Mouse (Mus musculus) E14TG2a.4 (cell line): Measurements from ENCODE around the gene Trim71.

ENCODE experiments used
- CTCF ChIP-seq: conservative IDR thresholded peaks from 2 replicates; pipeline ENCODE4 v1.5.1; 2014; ENCODE audit warnings: low read length
- NANOG ChIP-seq: IDR thresholded peaks from 2 replicates; pipeline ENCODE4 v1.6.1; 2014; ENCODE audit warnings: borderline replicate concordance, low read length, mixed read lengths
- POU5F1 ChIP-seq: IDR thresholded peaks from 2 replicates; pipeline ENCODE4 v1.6.1; 2014; ENCODE audit warnings: low read length, borderline replicate concordance

- no peak for TF ChIP-seq CTCF
- TF ChIP-seq POU5F1, result no peak
- TF ChIP-seq NANOG, result no peak
Observed at GRCm38 (mm10) chr9:114612566-114612965, 48.4 kb upstream of the Trim71 start.
